Mouse (Mus musculus): ENCODE data around the gene Vmn2r106.

Vmn2r106 gene

GRCm38 (mm10) chr17:20285453-20285852 is at the start of gene Vmn2r106:
TSS of gene Vmn2r106 (minus strand) at chr17:20285553.
- no peak for DNase-seq (ENCODE audit: low spot score)

GRCm38 (mm10) chr17:20305790-20306189 is 20.4 kb upstream of the Vmn2r106 start:
- no peak for DNase-seq (ENCODE audit: low spot score)

GRCm38 (mm10) chr17:20286906-20287305 is 1.6 kb upstream of the Vmn2r106 start:
- DNase-seq (ENCODE audit: low spot score), result no peak

GRCm38 (mm10) chr17:20255522-20255921 is 29.8 kb downstream of the Vmn2r106 start:
- no peak for DNase-seq (ENCODE audit: low spot score)

GRCm38 (mm10) chr17:20234952-20235351 is 50.4 kb downstream of the Vmn2r106 start, which contains the start of gene Vmn2r105:
TSS of gene Vmn2r105 (minus strand) at chr17:20235052.
- DNase-seq (ENCODE audit: low spot score), result no peak

Data from ovary, adult 18-20 months (tissue).